Mouse (Mus musculus) 3134 (cell line): ENCODE results near the gene Kif3c.

Experiments
- DNase-seq: peaks from one replicate; pipeline ENCODE4 v3.0.0-alpha.2; 2011; ENCODE audit warnings: low spot score; ENCODE audit not compliant: insufficient read length; ENCODE audit errors: extremely low read depth

Gene Kif3c

DNA sequence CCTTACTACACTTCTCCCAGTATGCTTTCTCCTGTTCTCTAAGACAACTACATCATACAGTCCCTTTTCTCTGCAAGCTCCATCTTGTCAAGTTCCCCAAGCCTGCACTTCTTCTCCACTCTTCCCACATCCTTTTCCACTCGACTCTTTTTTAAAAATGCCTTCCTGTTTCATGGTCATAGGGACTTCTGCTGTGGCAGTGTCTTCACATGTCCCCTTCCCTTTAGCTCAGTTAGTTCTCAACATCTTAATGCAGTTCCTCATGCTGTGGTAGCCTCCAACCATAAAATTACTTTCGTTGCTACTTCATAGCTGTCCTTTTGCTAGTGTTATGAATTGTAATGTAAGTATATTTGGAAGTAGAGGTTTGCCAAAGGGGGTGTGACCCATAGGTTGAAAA is 55.6 kb downstream of the Kif3c start:
- DNase-seq, result no peak

- peak; percentile 45 for DNase-seq
Observed at GRCm38 (mm10) chr12:3422786-3423185, 57.9 kb downstream of the Kif3c start.

GRCm38 (mm10) chr12:3424179-3424578 is 59.2 kb downstream of the Kif3c start:
- DNase-seq, result no peak

GRCm38 (mm10) chr12:3425375-3426341 is 60.7 kb downstream of the Kif3c start:
- DNase-seq, result no peak

- peak; percentile 100 for DNase-seq
Observed at GRCm38 (mm10) chr12:3426530-3427034, 61.6 kb downstream of the Kif3c start, which contains the start of gene Asxl2. Gene Asxl2 (plus strand): TSS chr12:3426857.

- DNase-seq, result peak; percentile 83
Observed at GRCm38 (mm10) chr12:3427067-3427889, 62.3 kb downstream of the Kif3c start.

- DNase-seq, result no peak
Observed at GRCm38 (mm10) chr12:3427891-3428775, 63.2 kb downstream of the Kif3c start.

- DNase-seq, result no peak
Observed at GRCm38 (mm10) chr12:3429681-3430442, 64.9 kb downstream of the Kif3c start.

DNA sequence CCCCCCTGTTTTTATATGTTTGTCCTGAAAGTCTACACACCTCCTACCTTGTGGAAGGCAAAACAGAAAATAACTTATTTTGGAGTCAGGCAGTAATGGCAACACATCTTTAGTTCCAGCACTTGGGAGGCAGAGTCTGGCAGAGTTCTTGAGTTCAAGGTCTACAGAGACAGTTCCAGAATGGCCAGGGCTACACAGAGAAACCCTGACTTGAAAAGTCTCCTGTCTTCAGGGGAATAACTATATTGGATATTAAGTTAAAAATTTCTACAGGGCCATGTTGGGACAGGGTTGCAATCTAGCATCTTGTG is 65.5 kb downstream of the Kif3c start:
- no peak for DNase-seq

GRCm38 (mm10) chr12:3430985-3431384 is 66.1 kb downstream of the Kif3c start:
- DNase-seq, result no peak

GRCm38 (mm10) chr12:3433736-3434135 is 68.8 kb downstream of the Kif3c start:
- DNase-seq, result no peak

- DNase-seq, result no peak
Observed at GRCm38 (mm10) chr12:3436446-3436845, 71.5 kb downstream of the Kif3c start.

GRCm38 (mm10) chr12:3437815-3438214 is 72.9 kb downstream of the Kif3c start:
- DNase-seq, result no peak

GRCm38 (mm10) chr12:3440916-3441315 is 76.0 kb downstream of the Kif3c start:
- no peak for DNase-seq

- no peak for DNase-seq
Observed at GRCm38 (mm10) chr12:3441361-3441760, 76.4 kb downstream of the Kif3c start.

GRCm38 (mm10) chr12:3453554-3453953 is 88.6 kb downstream of the Kif3c start:
- DNase-seq, result no peak
